Mouse (Mus musculus): Measurements from ENCODE around the gene Wdr31. TPM values are rescaled to one million over a fixed set of nuclear protein-coding genes. Genes with fewer than 3 reads are reported as not detected.

The Wdr31 gene
- polyA plus RNA-seq, 1 experiment from 2014 or later, result 6.4 TPM

- H3K4me1 ChIP-seq (ENCODE audit: control insufficient read depth, insufficient read depth, low read length), result no peaks in the 10 kb centered on the region
- H3K9ac ChIP-seq (replicated peaks; ENCODE audit: low read length), result no peak overlapping the region
- no peak overlapping the region for H3K4me3 ChIP-seq (ENCODE audit: low read depth, low read length)
- no peaks in the 10 kb centered on the region for H3K9me3 ChIP-seq (replicated peaks; ENCODE audit: control insufficient read depth, low read length)
- WGBS, result 90% methylated on average over 2 of the region's 2 CpGs
- ATAC-seq (replicated peaks; ENCODE audit: insufficient number of reproducible peaks, low FRiP score, low TSS enrichment, low read depth) (no peak), DNase-seq (ENCODE audit: low spot score) (no peak)
- no peaks in the 10 kb centered on the region; the same call in 1 of the 2 replicates for H3K36me3 ChIP-seq (replicated peaks; ENCODE audit: control insufficient read depth, insufficient read depth, low read depth, low read length)
- no peak overlapping the region for H3K27ac ChIP-seq (replicated peaks; ENCODE audit: low read depth, low read length)
- H3K27me3 ChIP-seq (ENCODE audit: control insufficient read depth, insufficient read depth, low read length), result no peaks in the 10 kb centered on the region
- H3K4me2 ChIP-seq (ENCODE audit: low read depth, low read length), result no peak overlapping the region
Measured at GRCm38 (mm10) chr4:62492682-62493081, 22.0 kb upstream of the Wdr31 start.

- no peak overlapping the region for H3K27ac ChIP-seq (replicated peaks; ENCODE audit: low read depth, low read length)
- ATAC-seq (replicated peaks; ENCODE audit: insufficient number of reproducible peaks, low FRiP score, low TSS enrichment, low read depth), result no peak
Measured at GRCm38 (mm10) chr4:62487914-62488313, 17.2 kb upstream of the Wdr31 start.

GRCm38 (mm10) chr4:62487172-62487571, 16.5 kb upstream of the Wdr31 start:
- 90% methylated on average over 5 of the region's 5 CpGs for WGBS
- H3K36me3 ChIP-seq (replicated peaks; ENCODE audit: control insufficient read depth, insufficient read depth, low read depth, low read length), result no peaks in the 10 kb centered on the region
- no peak overlapping the region for H3K4me2 ChIP-seq (ENCODE audit: low read depth, low read length)
- no peak for DNase-seq (ENCODE audit: low spot score)
- no peaks in the 10 kb centered on the region for H3K4me1 ChIP-seq (ENCODE audit: control insufficient read depth, insufficient read depth, low read length)
- H3K9me3 ChIP-seq (replicated peaks; ENCODE audit: control insufficient read depth, low read length), result no peaks in the 10 kb centered on the region
- H3K27ac ChIP-seq (replicated peaks; ENCODE audit: low read depth, low read length), result no peak overlapping the region
- no peak overlapping the region for H3K9ac ChIP-seq (replicated peaks; ENCODE audit: low read length)
- H3K4me3 ChIP-seq (ENCODE audit: low read depth, low read length), result no peak overlapping the region
- H3K27me3 ChIP-seq (ENCODE audit: control insufficient read depth, insufficient read depth, low read length), result no peaks in the 10 kb centered on the region
- ATAC-seq (replicated peaks; ENCODE audit: insufficient number of reproducible peaks, low FRiP score, low TSS enrichment, low read depth), result no peak

More at GRCm38 (mm10) chr4:62487914-62488313, 17.2 kb upstream of the Wdr31 start:
- no peaks in the 10 kb centered on the region for H3K9me3 ChIP-seq (replicated peaks; ENCODE audit: control insufficient read depth, low read length)
- H3K4me2 ChIP-seq (ENCODE audit: low read depth, low read length), result no peak overlapping the region; the same call in 1 of the 2 replicates
- no peak overlapping the region for H3K4me3 ChIP-seq (ENCODE audit: low read depth, low read length)
- no peak overlapping the region for H3K9ac ChIP-seq (replicated peaks; ENCODE audit: low read length)
- H3K36me3 ChIP-seq (replicated peaks; ENCODE audit: control insufficient read depth, insufficient read depth, low read depth, low read length), result no peaks in the 10 kb centered on the region
- no peaks in the 10 kb centered on the region for H3K27me3 ChIP-seq (ENCODE audit: control insufficient read depth, insufficient read depth, low read length)
- no peaks in the 10 kb centered on the region for H3K4me1 ChIP-seq (ENCODE audit: control insufficient read depth, insufficient read depth, low read length)
- 85% methylated on average over 2 of the region's 2 CpGs for whole genome bisulfite sequencing
- no peak for DNase-seq (ENCODE audit: low spot score)

- H3K36me3 ChIP-seq (replicated peaks; ENCODE audit: control insufficient read depth, insufficient read depth, low read depth, low read length), result no peaks in the 10 kb centered on the region
- no peaks in the 10 kb centered on the region for H3K9me3 ChIP-seq (replicated peaks; ENCODE audit: control insufficient read depth, low read length)
- H3K27me3 ChIP-seq (ENCODE audit: control insufficient read depth, insufficient read depth, low read length), result no peaks in the 10 kb centered on the region
- H3K27ac ChIP-seq (replicated peaks; ENCODE audit: low read depth, low read length), result no peak overlapping the region
- H3K9ac ChIP-seq (replicated peaks; ENCODE audit: low read length), result no peak overlapping the region
- no peaks in the 10 kb centered on the region for H3K4me1 ChIP-seq (ENCODE audit: control insufficient read depth, insufficient read depth, low read length)
- ATAC-seq (replicated peaks; ENCODE audit: insufficient number of reproducible peaks, low FRiP score, low TSS enrichment, low read depth) (no peak), DNase-seq (ENCODE audit: low spot score) (no peak)
- no peak overlapping the region for H3K4me3 ChIP-seq (ENCODE audit: low read depth, low read length)
- H3K4me2 ChIP-seq (ENCODE audit: low read depth, low read length), result no peak overlapping the region
- WGBS, result 91% methylated on average over 15 of the region's 15 CpGs
Measured at GRCm38 (mm10) chr4:62486162-62486696, 15.5 kb upstream of the Wdr31 start.

GRCm38 (mm10) chr4:62485450-62486161, 14.9 kb upstream of the Wdr31 start:
- WGBS, result 87% methylated on average over 8 of the region's 8 CpGs
- ATAC-seq (replicated peaks; ENCODE audit: insufficient number of reproducible peaks, low FRiP score, low TSS enrichment, low read depth), result no peak
- H3K9me3 ChIP-seq (replicated peaks; ENCODE audit: control insufficient read depth, low read length), result no peaks in the 10 kb centered on the region
- H3K27me3 ChIP-seq (ENCODE audit: control insufficient read depth, insufficient read depth, low read length), result no peaks in the 10 kb centered on the region
- no peaks in the 10 kb centered on the region for H3K4me1 ChIP-seq (ENCODE audit: control insufficient read depth, insufficient read depth, low read length)
- H3K36me3 ChIP-seq (replicated peaks; ENCODE audit: control insufficient read depth, insufficient read depth, low read depth, low read length), result no peaks in the 10 kb centered on the region
- no peak overlapping the region for H3K4me3 ChIP-seq (ENCODE audit: low read depth, low read length)
- H3K27ac ChIP-seq (replicated peaks; ENCODE audit: low read depth, low read length), result no peak overlapping the region
- no peak overlapping the region; the same call in 1 of the 2 replicates for H3K9ac ChIP-seq (replicated peaks; ENCODE audit: low read length)
- H3K4me2 ChIP-seq (ENCODE audit: low read depth, low read length), result no peak overlapping the region
- no peak for DNase-seq (ENCODE audit: low spot score)

- no peak overlapping the region for H3K4me2 ChIP-seq (ENCODE audit: low read depth, low read length)
- no peak overlapping the region for H3K9ac ChIP-seq (replicated peaks; ENCODE audit: low read length)
- ATAC-seq (replicated peaks; ENCODE audit: insufficient number of reproducible peaks, low FRiP score, low TSS enrichment, low read depth) (no peak), DNase-seq (ENCODE audit: low spot score) (no peak)
- H3K4me1 ChIP-seq (ENCODE audit: control insufficient read depth, insufficient read depth, low read length), result no peaks in the 10 kb centered on the region
- H3K27ac ChIP-seq (replicated peaks; ENCODE audit: low read depth, low read length), result no peak overlapping the region
- no peaks in the 10 kb centered on the region for H3K9me3 ChIP-seq (replicated peaks; ENCODE audit: control insufficient read depth, low read length)
- no peaks in the 10 kb centered on the region for H3K36me3 ChIP-seq (replicated peaks; ENCODE audit: control insufficient read depth, insufficient read depth, low read depth, low read length)
- peaks cover 4% of the 10 kb centered on the region; the same call in 1 of the 2 replicates for H3K27me3 ChIP-seq (ENCODE audit: control insufficient read depth, insufficient read depth, low read length)
- H3K4me3 ChIP-seq (ENCODE audit: low read depth, low read length), result no peak overlapping the region
- 75% methylated on average over 3 of the region's 3 CpGs for WGBS
Measured at GRCm38 (mm10) chr4:62484928-62485327, 14.2 kb upstream of the Wdr31 start.

- no peak for ATAC-seq (replicated peaks; ENCODE audit: insufficient number of reproducible peaks, low FRiP score, low TSS enrichment, low read depth)
- no peak for DNase-seq (ENCODE audit: low spot score)
- Histone ChIP-seq H3K4me1 (ENCODE audit: control insufficient read depth, insufficient read depth, low read length) (no peaks in the 10 kb centered on the region), H3K9me3 (replicated peaks; ENCODE audit: control insufficient read depth, low read length) (no peaks in the 10 kb centered on the region), H3K9ac (replicated peaks; ENCODE audit: low read length) (no peak overlapping the region), H3K27me3 (ENCODE audit: control insufficient read depth, insufficient read depth, low read length) (peaks cover 8% of the 10 kb centered on the region; the same call in 1 of the 2 replicates), H3K27ac (replicated peaks; ENCODE audit: low read depth, low read length) (no peak overlapping the region), H3K36me3 (replicated peaks; ENCODE audit: control insufficient read depth, insufficient read depth, low read depth, low read length) (no peaks in the 10 kb centered on the region), H3K4me2 (ENCODE audit: low read depth, low read length) (no peak overlapping the region), H3K4me3 (ENCODE audit: low read depth, low read length) (no peak overlapping the region)
- WGBS, result 48% methylated on average over 10 of the region's 10 CpGs
Measured at GRCm38 (mm10) chr4:62480709-62481605, 10.3 kb upstream of the Wdr31 start.
